Mouse (Mus musculus) heart, postnatal 0 days (tissue): Measurements from ENCODE around the gene Acoxl. TPM values are rescaled to one million over a fixed set of nuclear protein-coding genes. Genes with fewer than 3 reads are reported as not detected.

Source experiments
- ATAC-seq: fragments of 200-750 bp; cut with Nextera tagmentation; 2 replicates; pipeline ENCODE4 v1.8.0; 2017; ENCODE audit warnings: low read depth, moderate number of reproducible peaks, moderate library complexity; ENCODE audit not compliant: insufficient read depth
- DNase-seq: peaks from one replicate; pipeline ENCODE4 v3.0.0-alpha.2; 2016; ENCODE audit warnings: low spot score
- H3K27ac ChIP-seq: fragments of 300-500 bp; sonication (generic); 2 replicates; pipeline ENCODE4 v1.5.1; 2014; ENCODE audit warnings: low read depth, mild to moderate bottlenecking
- H3K27me3 ChIP-seq: fragments of 300-500 bp; sonication (generic); 2 replicates; pipeline ENCODE4 v1.6.1; 2014; ENCODE audit warnings: low read length, mixed read lengths; ENCODE audit not compliant: control insufficient read depth, insufficient read depth
- H3K36me3 ChIP-seq: fragments of 300-500 bp; sonication (generic); replicated peaks from 2 replicates; pipeline ENCODE4 v1.6.1; 2014; ENCODE audit warnings: low read length, mixed read lengths; ENCODE audit not compliant: control insufficient read depth, insufficient read depth
- H3K4me1 ChIP-seq: fragments of 300-500 bp; sonication (generic); 2 replicates; pipeline ENCODE4 v1.6.1; 2014; ENCODE audit warnings: antibody characterized with exemption; ENCODE audit not compliant: control insufficient read depth, insufficient read depth
- H3K4me2 ChIP-seq: fragments of 300-500 bp; sonication (generic); 2 replicates; pipeline ENCODE4 v1.6.1; 2014; ENCODE audit warnings: low read depth, mild to moderate bottlenecking, low read length, moderate library complexity
- H3K4me3 ChIP-seq: fragments of 300-500 bp; sonication (generic); 2 replicates; pipeline ENCODE4 v1.5.1; 2014; ENCODE audit warnings: low read depth, low read length
- H3K9ac ChIP-seq: fragments of 300-500 bp; sonication (generic); replicated peaks from 2 replicates; pipeline ENCODE4 v1.6.1; 2014; ENCODE audit warnings: low read depth, low read length, mixed read lengths
- H3K9me3 ChIP-seq: fragments of 300-500 bp; sonication (generic); replicated peaks from 2 replicates; pipeline ENCODE4 v1.6.1; 2016; ENCODE audit warnings: low read length; ENCODE audit not compliant: control insufficient read depth
- CTCF ChIP-seq: IDR thresholded peaks from 2 replicates; pipeline ENCODE4 v1.5.1; 2016; ENCODE audit warnings: antibody characterized with exemption, control low read depth, low read depth
- EP300 ChIP-seq: IDR thresholded peaks from 2 replicates; pipeline ENCODE4 v1.6.1; 2016; ENCODE audit warnings: antibody characterized with exemption, low read depth
- WGBS: fragments of 180-500 bp; shearing (Covaris S2); extraction: QIAGEN DNeasy Blood & Tissue Kit; methylation state at CpG from one replicate; pipeline ENCODE4 v1.1.7; 2014; 5-methylcytosine and 5-hydroxymethylcytosine counted together
- polyA plus RNA-seq: library from polyadenylated mRNA; unstranded; fragments of >200 nt; fragmentation: Nextera tagmentation; extraction: Ambion mirVana; gene quantifications from 2 replicates; pipeline ENCODE4 v1.2.1, GENCODE M21; 2015
- total RNA-seq: library from RNA; depleted of rRNA; stranded (reverse); fragments of >200 nt; gene quantifications from 2 replicates; pipeline ENCODE4 v1.2.3, GENCODE M21; 2014; ENCODE audit warnings: low replicate concordance

The Acoxl gene
- total and polyA plus RNA-seq, 2 experiments from 2014 or later = 0.37 TPM; not detected in 1

- ATAC-seq = no peak
- TF ChIP-seq EP300 = no peak
- TF ChIP-seq CTCF = no peak
- Histone ChIP-seq H3K4me3 (no peak overlapping the region), H3K4me2 (no peak overlapping the region), H3K36me3 (no peaks in the 10 kb centered on the region), H3K9ac (no peak overlapping the region), H3K27ac (no peak overlapping the region), H3K9me3 (no peaks in the 10 kb centered on the region), H3K4me1 (peaks cover 5% of the 10 kb centered on the region; the same call in 1 of the 2 replicates), H3K27me3 (no peaks in the 10 kb centered on the region)
- DNase-seq = no peak
- 62% methylated on average over 4 of the region's 4 CpGs for WGBS
Observed at GRCm38 (mm10) chr2:127928871-127929270, 90.2 kb downstream of the Acoxl start.

GRCm38 (mm10) chr2:127929939-127930715 lies 91.5 kb downstream of the Acoxl start:
- no peaks in the 10 kb centered on the region for H3K27me3 ChIP-seq
- H3K9ac ChIP-seq = no peak overlapping the region
- WGBS = 67% methylated on average over 6 of the region's 6 CpGs
- DNase-seq (no peak), ATAC-seq (no peak)
- no peak for TF ChIP-seq CTCF
- TF ChIP-seq EP300 = no peak
- peaks cover 5% of the 10 kb centered on the region; the same call in 1 of the 2 replicates for H3K4me1 ChIP-seq
- H3K4me2 ChIP-seq = no peak overlapping the region
- H3K36me3 ChIP-seq = no peaks in the 10 kb centered on the region
- H3K4me3 ChIP-seq = no peak overlapping the region
- H3K27ac ChIP-seq = no peak overlapping the region
- no peaks in the 10 kb centered on the region for H3K9me3 ChIP-seq

GRCm38 (mm10) chr2:127931576-127931975 lies 92.9 kb downstream of the Acoxl start:
- TF ChIP-seq CTCF = no peak
- TF ChIP-seq EP300 = no peak
- no peaks in the 10 kb centered on the region for H3K36me3 ChIP-seq
- no peak overlapping the region for H3K4me2 ChIP-seq
- no peaks in the 10 kb centered on the region for H3K9me3 ChIP-seq
- ATAC-seq = no peak
- 54% methylated on average over 4 of the region's 4 CpGs for WGBS
- no peak overlapping the region for H3K27ac ChIP-seq
- no peak for DNase-seq
- H3K4me3 ChIP-seq = no peak overlapping the region
- peaks cover 5% of the 10 kb centered on the region; the same call in 1 of the 2 replicates for H3K4me1 ChIP-seq
- H3K27me3 ChIP-seq = no peaks in the 10 kb centered on the region
- H3K9ac ChIP-seq = no peak overlapping the region

GRCm38 (mm10) chr2:127933531-127933931 lies 94.9 kb downstream of the Acoxl start:
- H3K36me3 ChIP-seq = no peaks in the 10 kb centered on the region
- DNase-seq (no peak), ATAC-seq (no peak)
- no peaks in the 10 kb centered on the region for H3K27me3 ChIP-seq
- peaks cover 5% of the 10 kb centered on the region; the same call in 1 of the 2 replicates for H3K9me3 ChIP-seq
- H3K4me2 ChIP-seq = no peak overlapping the region
- no peak overlapping the region for H3K27ac ChIP-seq
- 84% methylated on average over 3 of the region's 3 CpGs for WGBS
- H3K4me3 ChIP-seq = no peak overlapping the region
- H3K9ac ChIP-seq = no peak overlapping the region
- peaks cover 4% of the 10 kb centered on the region; the same call in 1 of the 2 replicates for H3K4me1 ChIP-seq
- TF ChIP-seq CTCF = no peak
- no peak for TF ChIP-seq EP300

GRCm38 (mm10) chr2:127937079-127937478 lies 98.4 kb downstream of the Acoxl start:
- Histone ChIP-seq H3K36me3 (no peaks in the 10 kb centered on the region), H3K9ac (no peak overlapping the region), H3K27me3 (no peaks in the 10 kb centered on the region), H3K4me3 (no peak overlapping the region), H3K4me1 (no peaks in the 10 kb centered on the region), H3K9me3 (peaks cover 5% of the 10 kb centered on the region; the same call in 1 of the 2 replicates), H3K4me2 (no peak overlapping the region), H3K27ac (no peak overlapping the region)
- DNase-seq (no peak), ATAC-seq (no peak)
- 88% methylated on average over 3 of the region's 3 CpGs for WGBS
- peak; percentile 23 for TF ChIP-seq CTCF
- no peak for TF ChIP-seq EP300
